Mouse (Mus musculus): ENCODE results near the gene Snupn. TPM values are rescaled to one million over a fixed set of nuclear protein-coding genes. Genes with fewer than 3 reads are reported as not detected.

Snupn gene
- total and polyA plus RNA-seq, 3 experiments, result 5.8 to 14.3 (median 12.0) TPM

DNA sequence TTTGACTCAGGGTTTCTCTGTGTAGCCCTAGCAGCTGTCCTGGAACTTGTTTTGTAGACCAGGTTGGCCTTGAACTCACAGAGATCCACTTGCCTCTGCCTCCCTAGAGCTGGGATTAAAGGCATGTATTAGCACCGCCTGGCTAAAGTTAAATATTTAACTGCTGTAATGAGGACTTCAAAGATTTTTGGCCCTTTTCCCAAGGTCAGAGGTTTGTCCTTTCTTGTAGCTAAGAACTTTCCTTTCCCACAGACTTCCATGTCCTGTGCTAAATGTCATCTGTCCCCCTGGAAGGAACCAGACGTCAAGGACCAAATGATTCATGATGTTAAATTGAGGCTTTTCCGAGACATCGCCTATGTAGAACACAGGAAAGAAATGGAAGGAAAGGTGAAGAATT is 52.3 kb downstream of the Snupn start:
- peak; percentile 60 for DNase-seq

DNA sequence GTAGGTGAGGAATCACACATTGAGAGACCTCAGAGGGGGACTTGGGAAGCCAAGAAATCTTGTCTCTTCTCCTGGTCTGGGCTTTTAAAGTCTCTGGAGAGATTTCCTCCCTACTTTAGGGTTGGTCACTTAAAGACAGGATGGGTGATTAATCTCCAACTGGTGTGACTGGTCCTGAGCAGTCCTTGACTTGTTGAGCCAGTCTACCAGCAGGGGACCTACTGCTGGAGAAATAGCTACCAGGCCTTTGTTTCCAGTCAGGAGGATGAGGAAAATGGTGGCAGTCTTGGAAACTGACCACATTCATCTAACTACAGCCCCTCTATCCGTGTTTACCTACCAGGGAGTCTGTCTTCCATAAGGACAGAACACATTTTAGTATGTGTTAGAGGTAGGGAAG is 61.7 kb downstream of the Snupn start:
- DNase-seq, result no peak

DNA sequence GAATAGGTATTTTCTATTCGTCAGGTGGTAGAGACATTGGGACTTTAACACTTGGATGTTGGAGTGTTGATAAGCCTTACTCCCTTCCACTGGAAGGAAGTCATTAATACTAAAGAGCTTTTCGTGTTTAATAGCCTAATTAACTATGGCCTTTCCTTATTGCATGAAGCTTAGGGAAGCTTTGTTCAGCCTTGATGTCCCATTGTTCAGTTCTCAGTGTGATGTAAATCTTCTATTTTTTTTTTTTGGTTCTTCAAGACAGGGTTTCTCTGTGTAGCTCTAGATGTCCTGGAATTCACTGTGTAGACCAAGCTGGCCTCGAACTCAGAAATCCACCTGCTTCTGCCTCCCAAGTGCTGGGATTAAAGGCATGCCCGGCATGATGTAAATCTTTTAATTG is 62.2 kb downstream of the Snupn start:
- DNase-seq, result no peak

DNA sequence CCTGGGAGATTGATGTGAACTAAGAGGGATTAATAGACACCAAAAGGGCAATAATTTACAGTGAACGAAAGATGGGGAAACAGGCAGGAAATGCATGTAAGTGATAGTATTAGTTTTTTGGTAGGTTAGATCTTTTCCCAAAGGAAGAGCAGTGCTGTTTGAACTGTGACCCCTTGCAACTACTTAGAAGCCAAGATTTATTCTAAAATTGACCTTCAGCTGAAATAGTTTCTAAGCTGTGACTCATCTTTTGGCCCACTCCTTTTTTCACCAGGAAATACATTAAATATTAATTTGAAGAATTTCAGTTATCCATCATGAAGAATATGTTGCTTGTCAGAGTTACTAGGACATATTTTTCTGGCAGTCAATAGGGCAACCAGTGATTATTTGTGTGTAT is 63.1 kb downstream of the Snupn start:
- DNase-seq, result no peak

DNA sequence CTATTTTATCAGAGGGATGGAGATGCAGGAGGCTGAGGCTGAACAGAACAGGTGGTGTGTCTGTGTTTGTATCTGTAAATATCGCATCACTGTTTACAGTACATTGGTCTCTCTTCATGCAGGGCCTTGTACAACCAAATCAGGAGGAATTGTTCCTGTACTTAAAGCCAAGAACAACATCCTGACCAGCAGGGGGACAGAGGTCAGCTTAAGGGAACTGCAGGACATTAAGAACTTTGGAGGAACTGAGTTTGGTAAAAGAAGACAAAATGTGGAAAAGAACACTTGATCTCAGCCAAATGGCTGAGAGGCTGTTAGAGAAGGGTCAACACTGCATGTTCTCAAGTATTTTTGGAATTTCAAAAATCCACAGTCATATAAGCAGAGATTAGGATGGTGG is 64.1 kb downstream of the Snupn start:
- DNase-seq, result peak; percentile 38

DNA sequence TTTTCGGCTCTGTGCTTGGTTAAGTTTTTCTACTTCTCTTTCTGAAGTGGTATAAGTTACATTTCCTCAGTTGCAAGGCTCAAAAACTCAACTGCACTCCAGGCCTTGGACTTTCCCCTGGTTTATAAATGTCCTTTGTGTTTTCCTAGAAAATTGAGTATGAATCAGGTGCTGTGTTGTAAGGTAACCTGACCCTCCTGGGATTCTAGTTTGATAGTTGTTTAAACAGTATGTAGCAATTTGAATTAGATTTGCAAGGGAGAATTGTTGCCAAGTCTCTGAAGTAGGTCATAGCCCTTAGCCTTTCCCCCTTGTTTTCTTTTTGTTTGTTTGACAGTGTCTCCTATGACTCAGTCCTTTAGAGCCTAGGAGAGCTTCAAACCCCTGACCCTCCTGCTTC is 67.0 kb downstream of the Snupn start:
- peak; percentile 42 for DNase-seq

DNA sequence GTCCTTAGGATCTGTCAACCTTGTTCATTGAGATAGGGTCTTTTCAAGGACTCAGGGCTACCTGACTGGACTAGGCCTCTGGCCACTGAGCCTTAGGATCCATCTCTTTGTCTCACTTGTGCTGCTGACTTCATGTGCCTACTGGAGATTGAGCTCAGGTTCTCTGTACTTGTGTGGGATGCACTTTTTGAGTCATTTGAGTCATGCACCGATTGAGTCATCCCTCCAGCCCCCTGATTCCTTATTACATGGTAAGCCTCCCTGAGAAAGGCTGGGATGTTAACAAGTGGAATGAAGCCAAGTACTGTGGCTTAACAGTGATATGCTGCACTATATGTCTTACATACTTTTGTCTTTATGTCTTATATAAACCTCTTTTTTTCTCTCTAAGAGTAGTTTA is 81.1 kb downstream of the Snupn start:
- no peak for DNase-seq

Other genes with a start within 250 kb of the Snupn start
- gene Lingo1, start 154.4 kb upstream of the Snupn start, total RNA-seq (2021), result 1 to 10 TPM in 1 of 2 experiments, under 1 TPM in 1; 0.55 to 1.8 TPM
- 4.1 and 5.9 TPM in 2 replicates for gene Lingo1, start 154.4 kb upstream of the Snupn start, polyA plus RNA-seq (2012; rRNA removed)
- gene Odf3l1, start 86.2 kb upstream of the Snupn start, total RNA-seq (2021), result 1 to 10 TPM; 1.5 to 1.7 TPM
- 7.4 and 7.6 TPM in 2 replicates for gene Odf3l1, start 86.2 kb upstream of the Snupn start, polyA plus RNA-seq (2012; rRNA removed)
- gene Cspg4, start 85.8 kb upstream of the Snupn start, total RNA-seq (2021), result 10 to 100 TPM in 1 of 2 experiments, 1 to 10 TPM in 1; 7.8 to 11.8 TPM
- 17.9 and 19.0 TPM in 2 replicates for gene Cspg4, start 85.8 kb upstream of the Snupn start, polyA plus RNA-seq (2012; rRNA removed)
- 10 to 100 TPM; 18.4 to 33.8 TPM for gene Snx33, start 22.5 kb upstream of the Snupn start, total RNA-seq (2021)
- gene Snx33, start 22.5 kb upstream of the Snupn start, polyA plus RNA-seq (2012; rRNA removed), result 13.0 and 15.0 TPM in 2 replicates
- gene Imp3, start 13.4 kb upstream of the Snupn start, total RNA-seq (2021), result 100 to 1,000 TPM in 1 of 2 experiments, 10 to 100 TPM in 1; 68.3 to 104 TPM
- gene Imp3, start 13.4 kb upstream of the Snupn start, polyA plus RNA-seq (2012; rRNA removed), result 445 and 458 TPM in 2 replicates
- 10 to 100 TPM; 37.2 to 47.6 TPM for gene Ptpn9, start 44.0 kb downstream of the Snupn start, total RNA-seq (2021)
- 134 and 145 TPM in 2 replicates for gene Ptpn9, start 44.0 kb downstream of the Snupn start, polyA plus RNA-seq (2012; rRNA removed)
- 10 to 100 TPM; 46.2 to 49.2 TPM for gene Sin3a, start 121.2 kb downstream of the Snupn start, total RNA-seq (2021)
- 71.0 and 101 TPM in 2 replicates for gene Sin3a, start 121.2 kb downstream of the Snupn start, polyA plus RNA-seq (2012; rRNA removed)
- gene Man2c1, start 179.8 kb downstream of the Snupn start, total RNA-seq (2021), result 100 to 1,000 TPM in 1 of 2 experiments, 10 to 100 TPM in 1; 93.3 to 141 TPM
- 352 and 416 TPM in 2 replicates for gene Man2c1, start 179.8 kb downstream of the Snupn start, polyA plus RNA-seq (2012; rRNA removed)
- 10 to 100 TPM; 10.3 TPM for gene Neil1, start 197.4 kb downstream of the Snupn start, total RNA-seq (2021)
- gene Neil1, start 197.4 kb downstream of the Snupn start, polyA plus RNA-seq (2012; rRNA removed), result 17.7 and 22.5 TPM in 2 replicates
- 10 to 100 TPM; 47.5 to 59.8 TPM for gene Commd4, start 207.5 kb downstream of the Snupn start, total RNA-seq (2021)
- 176 and 182 TPM in 2 replicates for gene Commd4, start 207.5 kb downstream of the Snupn start, polyA plus RNA-seq (2012; rRNA removed)